Mouse (Mus musculus) bone marrow macrophage, adult 2 months (primary cell): ENCODE data around the gene Prkd2. TPM values are rescaled to one million over a fixed set of nuclear protein-coding genes. Genes with fewer than 3 reads are reported as not detected.

ENCODE experiments used
- H3K27ac ChIP-seq: 2 replicates; pipeline ENCODE4 v1.5.1; 2012; ENCODE audit warnings: low read depth, low read length; ENCODE audit not compliant: insufficient read depth
- H3K4me1 ChIP-seq: 2 replicates; pipeline ENCODE4 v1.6.1; 2012; ENCODE audit warnings: low read length; ENCODE audit not compliant: control insufficient read depth, insufficient read depth
- H3K4me3 ChIP-seq: 2 replicates; pipeline ENCODE4 v1.5.1; 2012; ENCODE audit warnings: mild to moderate bottlenecking, low read length, moderate library complexity; ENCODE audit not compliant: insufficient read depth
- CTCF ChIP-seq: IDR thresholded peaks from 2 replicates; pipeline ENCODE4 v1.5.1; 2012; ENCODE audit warnings: low read depth, mild to moderate bottlenecking, low read length, moderate library complexity
- POLR2A ChIP-seq: IDR thresholded peaks from 2 replicates; pipeline ENCODE4 v1.6.1; 2012; ENCODE audit warnings: mild to moderate bottlenecking, low read depth, low read length, borderline replicate concordance
- polyA plus RNA-seq: library from polyadenylated mRNA; stranded (reverse); fragments of >200 nt; gene quantifications from 2 replicates; pipeline ENCODE4 v1.2.4, GENCODE M21; 2012; ENCODE audit not compliant: missing spikeins, insufficient read depth, insufficient read length

The Prkd2 gene
- polyA plus RNA-seq, 1 experiment = 9.8 TPM

DNA sequence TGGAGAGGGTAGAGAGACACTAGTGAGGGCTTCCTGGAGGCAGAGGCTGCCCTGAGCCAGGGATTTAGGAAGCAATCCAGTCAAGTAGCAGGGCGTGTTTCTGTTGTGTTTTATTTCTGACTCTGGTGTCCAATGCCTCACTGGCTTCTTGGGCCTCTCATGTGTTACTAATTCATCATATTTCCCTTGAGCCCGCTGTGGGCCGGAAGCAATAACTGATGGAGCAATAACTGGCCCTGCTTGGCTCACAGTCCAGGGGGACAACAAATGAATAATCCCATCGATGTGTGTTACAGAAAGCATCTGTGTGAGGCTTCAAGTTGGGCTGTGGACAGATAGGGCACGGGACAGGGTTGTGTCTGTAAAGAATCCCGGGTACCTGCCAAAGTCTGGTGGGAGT, 69.7 kb downstream of the Prkd2 start:
- Histone ChIP-seq H3K4me1 (peaks cover 30% of the 10 kb centered on the region), H3K4me3 (no peak overlapping the region), H3K27ac (no peak overlapping the region)
- TF ChIP-seq POLR2A (no peak), CTCF (no peak)

DNA sequence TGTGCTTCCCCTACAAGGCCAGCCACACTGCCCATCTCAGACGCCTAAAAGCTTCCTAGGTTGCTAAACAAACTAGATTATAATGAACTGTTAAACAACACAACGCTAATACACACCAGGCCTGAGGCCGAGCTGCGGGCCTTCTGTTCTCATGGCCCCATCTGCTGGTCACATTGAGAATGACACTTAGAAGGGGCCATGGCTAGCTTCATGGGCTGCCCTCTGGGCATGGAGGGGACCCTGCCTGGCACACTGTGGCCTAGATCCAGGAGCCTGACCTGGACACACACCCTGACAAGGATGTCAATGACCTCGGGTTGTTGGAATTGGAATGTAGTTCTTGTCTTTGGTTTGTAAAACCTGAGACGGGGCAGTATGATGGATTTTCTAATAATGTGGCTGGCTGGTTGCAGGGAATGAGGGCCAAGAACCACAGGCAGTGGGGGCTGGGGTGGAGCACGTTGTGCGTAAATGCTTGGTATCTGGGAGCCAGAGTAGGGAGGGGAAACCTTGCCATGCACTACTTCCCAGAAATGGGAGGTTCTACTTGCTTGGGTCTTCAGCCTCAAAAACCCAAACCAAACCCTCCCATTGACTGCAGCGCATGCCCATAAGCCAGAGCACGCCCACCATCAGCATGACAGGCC, 71.2 kb downstream of the Prkd2 start:
- TF ChIP-seq POLR2A = no peak
- TF ChIP-seq CTCF = peak; percentile 85
- H3K4me1 ChIP-seq = peaks cover 17% of the 10 kb centered on the region
- no peak overlapping the region for H3K27ac ChIP-seq
- H3K4me3 ChIP-seq = no peak overlapping the region

DNA sequence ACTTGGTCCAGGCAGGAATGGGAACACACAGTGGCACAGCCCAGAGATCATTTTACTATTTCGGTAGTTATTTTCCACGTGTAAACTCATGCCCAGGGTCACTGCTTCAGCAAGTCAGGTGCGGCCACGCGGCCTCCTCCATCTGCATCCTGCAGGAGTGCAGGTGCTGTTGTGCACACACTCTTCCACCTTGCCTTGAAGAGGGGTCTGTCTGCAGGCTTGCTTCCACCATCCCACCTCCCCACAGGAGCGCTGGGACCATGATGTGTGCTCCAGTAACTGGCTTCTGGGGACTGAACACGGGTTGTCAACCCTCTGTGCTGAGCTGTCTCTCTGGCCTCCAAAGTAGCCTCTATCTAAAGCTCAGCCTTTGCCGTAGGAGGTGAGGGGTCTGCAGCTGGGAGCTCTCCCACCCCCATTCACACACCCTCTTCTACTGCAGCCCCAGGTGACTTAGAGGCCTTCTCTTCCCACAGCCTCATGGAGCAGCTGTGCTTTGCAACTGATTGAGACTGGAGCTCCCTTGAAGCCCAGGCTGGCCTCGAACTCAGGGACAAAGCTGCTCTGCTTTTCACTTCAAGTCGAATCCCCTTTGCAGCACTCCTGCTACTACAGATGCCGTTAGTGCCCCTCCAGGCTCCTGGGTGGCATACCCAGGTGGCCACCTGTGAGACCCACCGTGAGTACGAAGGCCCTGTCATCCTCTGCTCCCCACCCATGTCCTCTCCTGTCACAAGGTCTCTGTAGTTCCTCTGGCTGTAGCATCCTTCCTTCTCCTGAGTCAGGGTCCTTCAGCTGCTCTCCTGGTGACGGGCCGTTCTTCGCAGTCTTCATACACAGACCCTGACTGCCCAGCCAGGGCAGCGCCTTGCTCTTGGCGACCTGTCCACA, 72.0 kb downstream of the Prkd2 start:
- H3K4me1 ChIP-seq = peaks cover 10% of the 10 kb centered on the region
- TF ChIP-seq CTCF (no peak), POLR2A (no peak)
- no peak overlapping the region for H3K4me3 ChIP-seq
- H3K27ac ChIP-seq = no peak overlapping the region

DNA sequence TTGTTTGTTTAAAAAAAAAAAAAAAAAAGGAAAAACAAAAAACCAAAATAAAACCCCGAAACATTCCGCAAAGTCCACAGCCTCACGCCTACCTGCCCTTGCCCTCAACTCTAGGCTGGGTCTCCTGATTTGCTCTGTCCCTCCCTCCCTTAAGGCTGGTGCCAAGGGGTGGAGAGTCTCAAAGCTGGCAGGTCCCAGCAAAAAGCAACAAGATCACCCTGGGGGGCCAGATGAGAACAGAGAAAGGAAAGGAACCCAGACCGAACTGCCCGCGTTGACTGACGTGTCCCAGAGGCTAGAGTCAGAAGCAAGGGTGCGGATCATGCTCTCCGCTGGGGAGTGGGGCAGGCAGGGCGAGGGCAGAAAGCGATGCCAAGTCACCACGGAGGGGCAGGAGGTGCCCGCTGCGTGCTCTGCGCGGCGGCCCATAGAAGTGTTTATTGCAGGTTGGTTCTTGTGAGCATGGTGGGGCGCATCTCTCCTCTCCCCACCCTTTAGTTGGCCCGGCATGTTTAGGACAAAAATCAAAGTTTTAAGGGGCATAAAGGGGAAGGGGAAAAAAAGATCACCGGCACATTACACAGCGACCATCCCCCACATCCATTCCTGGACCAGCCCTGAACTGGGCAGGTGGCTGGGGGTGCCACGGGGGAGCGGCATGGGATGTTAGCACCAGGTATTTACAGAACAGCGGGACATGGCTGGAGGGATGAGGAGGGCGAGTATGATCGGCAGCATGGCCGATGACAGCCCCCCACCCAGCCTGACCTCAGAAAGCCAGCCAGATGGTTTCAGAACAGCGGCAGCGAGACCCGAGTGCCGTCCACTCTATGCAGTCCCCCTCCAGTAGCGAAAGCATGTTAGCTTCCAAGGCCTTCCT, 73.0 kb downstream of the Prkd2 start:
- Histone ChIP-seq H3K4me1 (peaks cover 4% of the 10 kb centered on the region; the same call in 1 of the 2 replicates), H3K27ac (no peak overlapping the region), H3K4me3 (no peak overlapping the region)
- TF ChIP-seq POLR2A = no peak
- no peak for TF ChIP-seq CTCF

DNA sequence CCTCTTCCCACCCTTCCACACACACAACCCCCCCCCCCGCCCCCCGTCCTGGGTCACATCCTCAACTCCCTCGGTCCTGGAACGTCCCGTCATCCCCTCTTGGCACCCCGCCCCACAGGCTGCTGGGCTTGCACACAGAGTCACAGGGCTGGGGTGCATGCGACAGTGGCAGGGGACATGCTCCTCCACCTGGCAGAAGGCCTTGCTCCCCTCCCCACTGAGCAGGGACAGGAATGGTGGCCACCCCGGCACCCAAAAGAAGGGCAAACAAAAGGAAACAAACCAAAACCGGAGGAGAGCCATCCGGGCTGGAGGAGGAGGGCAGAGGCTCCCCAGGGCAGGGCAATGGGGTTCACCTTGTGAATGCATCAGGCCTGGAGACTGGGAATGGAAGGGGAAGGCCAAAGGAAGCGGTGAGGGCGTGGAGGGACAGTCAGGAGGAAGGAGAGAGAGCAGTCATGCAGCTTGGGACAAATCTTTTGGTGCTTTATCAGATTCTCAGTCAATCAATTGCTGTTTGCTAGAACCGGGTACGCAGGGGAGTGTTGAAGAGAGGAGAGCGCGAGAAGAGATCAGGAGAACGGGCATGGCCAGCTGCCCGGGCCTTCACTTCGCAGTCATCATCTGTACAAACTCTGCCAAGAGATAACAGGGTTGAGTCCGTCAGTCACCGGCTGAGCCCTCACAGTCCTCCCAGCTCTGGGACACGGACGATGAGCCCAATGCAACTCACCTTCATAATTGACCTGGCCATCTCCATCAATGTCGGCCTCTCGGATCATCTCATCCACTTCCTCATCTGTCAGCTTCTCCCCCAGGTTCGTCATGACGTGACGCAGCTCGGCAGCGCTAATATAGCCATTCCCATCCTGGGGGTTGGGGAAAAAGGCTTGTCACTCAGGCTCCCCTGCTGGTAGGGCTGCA, 73.9 kb downstream of the Prkd2 start:
- H3K4me1 ChIP-seq = peaks cover 7% of the 10 kb centered on the region; the same call in 1 of the 2 replicates
- H3K27ac ChIP-seq = no peak overlapping the region
- no peak for TF ChIP-seq POLR2A
- no peak for TF ChIP-seq CTCF
- H3K4me3 ChIP-seq = no peak overlapping the region

DNA sequence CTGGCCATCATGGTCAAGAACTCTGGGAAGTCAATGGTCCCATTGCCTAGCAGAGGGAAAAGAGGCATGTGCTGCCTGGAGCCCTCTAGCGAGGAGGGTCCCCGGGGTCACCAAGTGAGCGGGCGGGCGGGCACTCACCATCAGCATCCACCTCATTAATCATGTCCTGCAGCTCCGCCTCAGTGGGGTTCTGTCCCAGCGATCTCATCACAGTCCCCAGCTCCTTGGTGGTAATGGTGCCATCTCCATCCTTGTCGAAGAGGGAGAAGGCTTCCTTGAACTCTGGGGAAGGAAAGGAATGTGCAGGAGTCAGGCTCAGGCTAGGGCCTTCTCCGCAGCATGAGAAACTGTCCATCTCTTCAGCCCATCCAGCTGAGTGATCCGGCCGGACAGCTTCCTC, 74.7 kb downstream of the Prkd2 start:
- Histone ChIP-seq H3K4me1 (peaks cover 6% of the 10 kb centered on the region; the same call in 1 of the 2 replicates), H3K27ac (no peak overlapping the region), H3K4me3 (no peak overlapping the region)
- TF ChIP-seq POLR2A (no peak), CTCF (no peak)

DNA sequence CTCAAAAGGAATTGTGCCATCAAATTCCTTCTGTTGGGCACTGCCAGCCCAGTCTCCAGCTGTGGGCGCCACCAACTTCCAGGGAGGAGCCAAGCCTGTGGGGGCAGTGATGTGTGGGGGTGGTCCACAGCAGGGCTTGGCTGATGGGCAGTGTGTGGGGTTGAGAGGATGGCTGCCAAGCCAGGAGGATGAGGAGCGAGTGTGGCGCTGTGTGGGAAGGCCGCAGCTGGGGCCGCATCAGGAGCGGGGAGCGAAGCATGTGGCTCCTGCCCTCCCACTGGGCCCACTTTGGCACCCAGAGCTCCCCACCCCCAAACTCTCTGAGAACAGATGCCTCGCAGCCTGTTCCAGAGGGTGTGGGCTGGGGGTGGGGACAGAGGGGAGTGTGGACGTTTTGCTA, 75.3 kb downstream of the Prkd2 start:
- no peak overlapping the region for H3K27ac ChIP-seq
- no peak overlapping the region for H3K4me3 ChIP-seq
- no peak for TF ChIP-seq CTCF
- no peak for TF ChIP-seq POLR2A
- peaks cover 7% of the 10 kb centered on the region; the same call in 1 of the 2 replicates for H3K4me1 ChIP-seq

DNA sequence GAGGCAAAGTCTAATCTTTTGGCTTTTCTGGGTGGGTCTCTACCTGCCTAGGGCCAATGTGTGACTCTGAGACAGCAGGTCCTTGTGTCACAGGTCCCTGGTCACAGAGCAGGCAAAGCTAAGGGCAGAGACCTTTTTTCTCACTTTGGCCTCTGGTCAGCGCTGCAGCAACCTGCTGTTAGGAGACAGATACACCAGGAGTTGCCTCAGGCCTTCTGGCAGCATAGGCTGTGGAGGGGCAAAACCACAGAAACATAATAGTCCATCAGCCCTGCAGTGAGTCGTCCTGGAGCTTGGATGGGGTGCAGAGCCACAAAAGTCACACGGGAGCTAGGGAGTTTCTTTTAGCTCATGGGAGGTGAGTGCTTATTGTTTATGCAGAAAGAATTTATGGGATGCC, 76.0 kb downstream of the Prkd2 start:
- H3K27ac ChIP-seq = no peak overlapping the region
- H3K4me1 ChIP-seq = peaks cover 5% of the 10 kb centered on the region; the same call in 1 of the 2 replicates
- TF ChIP-seq CTCF (no peak), POLR2A (no peak)
- H3K4me3 ChIP-seq = no peak overlapping the region

DNA sequence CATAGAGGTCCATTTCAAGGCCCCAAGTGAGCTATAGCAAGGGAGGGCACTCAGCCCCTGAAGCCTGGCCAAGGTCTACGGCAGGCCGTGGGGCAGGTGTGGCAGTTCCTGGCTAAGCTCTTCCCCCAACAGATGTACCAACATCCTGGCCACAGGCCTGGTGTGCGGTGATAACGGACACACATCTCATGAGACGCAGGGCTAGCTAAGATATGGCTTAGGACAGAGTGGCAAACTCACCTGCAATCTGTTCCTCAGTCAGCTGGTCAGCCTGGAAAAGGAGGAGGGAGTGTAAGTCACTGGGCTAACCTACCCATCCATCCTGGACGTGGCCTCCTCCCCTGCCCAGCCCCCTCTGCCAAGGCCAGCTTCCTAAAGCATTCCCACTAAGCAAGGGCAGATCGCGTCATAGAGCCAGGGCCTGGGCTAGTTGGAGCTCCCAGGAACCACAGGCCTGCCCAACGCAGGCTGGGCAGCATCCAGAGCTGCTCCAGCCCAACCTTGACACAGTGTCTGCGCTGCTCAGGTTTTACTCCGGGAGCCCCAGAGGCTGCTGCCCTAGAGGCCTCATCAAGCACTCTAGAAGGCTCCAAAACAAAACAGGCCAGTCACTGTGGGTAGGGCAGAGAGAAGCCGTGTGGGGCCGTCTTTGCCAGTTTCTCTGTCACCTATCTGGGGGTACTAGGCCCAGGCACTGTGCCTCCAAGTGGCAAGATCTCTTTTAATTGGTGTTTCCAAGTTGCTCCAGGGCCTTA, 76.9 kb downstream of the Prkd2 start:
- H3K27ac ChIP-seq = no peak overlapping the region
- TF ChIP-seq POLR2A (no peak), CTCF (no peak)
- H3K4me1 ChIP-seq = peaks cover 5% of the 10 kb centered on the region; the same call in 1 of the 2 replicates
- no peak overlapping the region for H3K4me3 ChIP-seq

Other genes starting within 250 kb of the Prkd2 start
- gene Arhgap35, start 227.9 kb upstream of the Prkd2 start, polyA plus RNA-seq = 4.8 and 5.4 TPM in 2 replicates
- gene Ceacam15, start 167.2 kb upstream of the Prkd2 start, polyA plus RNA-seq = not detected in 2 replicates
- gene Ceacam9, start 121.0 kb upstream of the Prkd2 start, polyA plus RNA-seq = not detected in 2 replicates
- gene Ap2s1, start 104.5 kb upstream of the Prkd2 start, polyA plus RNA-seq = 286 and 287 TPM in 2 replicates
- gene Slc1a5, start 61.6 kb upstream of the Prkd2 start, polyA plus RNA-seq = 24.9 and 25.0 TPM in 2 replicates
- 56.6 and 58.1 TPM in 2 replicates for gene Strn4, start 27.0 kb upstream of the Prkd2 start, polyA plus RNA-seq
- gene Fkrp, start 26.2 kb upstream of the Prkd2 start, polyA plus RNA-seq = 21.9 and 25.1 TPM in 2 replicates
- gene Dact3, start 32.4 kb downstream of the Prkd2 start, polyA plus RNA-seq = 1.2 and 1.3 TPM in 2 replicates
- gene Gng8, start 48.9 kb downstream of the Prkd2 start, polyA plus RNA-seq = not detected in 2 replicates
- gene Ptgir, start 63.6 kb downstream of the Prkd2 start, polyA plus RNA-seq = 5.5 and 5.6 TPM in 2 replicates
- 373 and 387 TPM in 2 replicates for gene Calm3, start 81.2 kb downstream of the Prkd2 start, polyA plus RNA-seq
- gene Pnmal2, start 101.8 kb downstream of the Prkd2 start, polyA plus RNA-seq = not detected in 2 replicates
- gene Pnmal1, start 116.8 kb downstream of the Prkd2 start, polyA plus RNA-seq = not detected in 2 replicates
- gene Gm42372, start 140.2 kb downstream of the Prkd2 start, polyA plus RNA-seq = 0.16 TPM in 1 of 2 replicates, not detected in the other
- gene Ccdc8, start 149.8 kb downstream of the Prkd2 start, polyA plus RNA-seq = not detected in 2 replicates
- 70.7 and 83.1 TPM in 2 replicates for gene Ppp5c, start 185.0 kb downstream of the Prkd2 start, polyA plus RNA-seq
- gene Hif3a, start 219.5 kb downstream of the Prkd2 start, polyA plus RNA-seq = 0.27 TPM in 1 of 2 replicates, not detected in the other
- gene Psg16, start 231.1 kb downstream of the Prkd2 start, polyA plus RNA-seq = 0.12 TPM in 1 of 2 replicates, not detected in the other